ENCODE assay signal across 17 mouse cellular contexts in the genomic region with DNA sequence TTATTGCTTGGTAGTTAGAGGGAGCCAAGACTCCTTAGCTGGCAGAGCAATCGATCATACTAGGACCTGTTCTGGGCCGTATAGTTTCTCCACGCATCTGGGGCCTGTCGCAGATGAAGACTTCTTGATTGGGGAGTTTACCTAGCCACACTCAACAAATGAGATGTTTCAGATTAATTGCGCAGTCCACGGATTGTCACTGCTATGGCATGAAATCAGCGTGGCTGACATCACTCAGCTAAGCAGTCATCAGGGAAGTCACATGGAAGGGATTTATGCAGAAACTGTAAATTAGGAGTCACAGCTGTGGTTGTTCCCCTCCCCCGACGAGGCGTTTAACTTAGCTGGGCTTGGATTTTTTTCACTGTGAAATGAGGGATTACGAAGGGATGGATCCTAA.
DNase-seq lines count a peak whose midpoint lies in the region; ATAC-seq and TF ChIP-seq lines count a peak whose summit lies in the region.
"Had no signal": no experiment of that assay in that cellular context is flagged by ENCODE, and none has a peak within 500 bp of the region (broad histone marks: within the 10 kb centered on the region; RNA-seq: fewer than 3 reads in every experiment).

No protein-coding gene starts in this region.

- no peaks in the 10 kb centered on the region for H3K27me3 ChIP-seq in limb, embryonic 14.5 days (ENCODE audit: control insufficient read depth, insufficient read depth, low read length)
- H3K27me3 ChIP-seq in limb, embryonic 10.5 days (ENCODE audit: low read depth, poor library complexity, severe bottlenecking): no peaks in the 10 kb centered on the region
- no peaks in the 10 kb centered on the region for H3K27me3 ChIP-seq in forebrain, postnatal 0 days (ENCODE audit: insufficient read depth, low read length)
- no peaks in the 10 kb centered on the region for H3K27me3 ChIP-seq in midbrain, embryonic 15.5 days (replicated peaks)
- H3K27me3 ChIP-seq in heart, embryonic 12.5 days (replicated peaks): no peaks in the 10 kb centered on the region
- H3K27me3 ChIP-seq: liver, embryonic 12.5 days had no signal

- H3K36me3 ChIP-seq in limb, embryonic 14.5 days (ENCODE audit: control insufficient read depth, insufficient read depth, low read length): no peaks in the 10 kb centered on the region
- no peaks in the 10 kb centered on the region for H3K36me3 ChIP-seq in limb, embryonic 10.5 days
- no peaks in the 10 kb centered on the region for H3K36me3 ChIP-seq in forebrain, postnatal 0 days (ENCODE audit: insufficient read depth)
- H3K36me3 ChIP-seq in midbrain, embryonic 15.5 days (replicated peaks): no peaks in the 10 kb centered on the region
- H3K36me3 ChIP-seq in heart, embryonic 12.5 days: no peaks in the 10 kb centered on the region
- H3K36me3 ChIP-seq: G1E; liver, embryonic 12.5 days had no signal

- no peak overlapping the region for H3K4me2 ChIP-seq in limb, embryonic 14.5 days (replicated peaks; ENCODE audit: low read depth, low read length, severe bottlenecking)
- no peak overlapping the region for H3K4me2 ChIP-seq in forebrain, postnatal 0 days (ENCODE audit: low read depth)
- H3K4me2 ChIP-seq in midbrain, embryonic 15.5 days: no peak overlapping the region
- H3K4me2 ChIP-seq in heart, embryonic 12.5 days: no peak overlapping the region
- H3K4me2 ChIP-seq: liver, embryonic 12.5 days had no signal

- H3K4me3 ChIP-seq in limb, embryonic 14.5 days (replicated peaks; ENCODE audit: low read length): no peak overlapping the region
- H3K4me3 ChIP-seq in limb, embryonic 10.5 days: no peak overlapping the region
- H3K4me3 ChIP-seq in forebrain, postnatal 0 days (ENCODE audit: low read depth, low read length): no peak overlapping the region
- H3K4me3 ChIP-seq in midbrain, embryonic 15.5 days: no peak overlapping the region
- H3K4me3 ChIP-seq in heart, embryonic 12.5 days: no peak overlapping the region
- H3K4me3 ChIP-seq: liver, embryonic 12.5 days had no signal

- H3K4me1 ChIP-seq in limb, embryonic 14.5 days (ENCODE audit: control insufficient read depth, insufficient read depth, low read length): no peaks in the 10 kb centered on the region; the same call in 1 of the 2 replicates
- H3K4me1 ChIP-seq in limb, embryonic 10.5 days: peaks cover 42% of the 10 kb centered on the region
- peaks cover 4% of the 10 kb centered on the region for H3K4me1 ChIP-seq in forebrain, postnatal 0 days (ENCODE audit: insufficient read depth)
- peaks cover 6% of the 10 kb centered on the region for H3K4me1 ChIP-seq in midbrain, embryonic 15.5 days
- peaks cover 10% of the 10 kb centered on the region; the same call in 1 of the 2 replicates for H3K4me1 ChIP-seq in heart, embryonic 12.5 days (replicated peaks)
- H3K4me1 ChIP-seq: liver, embryonic 12.5 days had no signal

- no peak overlapping the region for H3K9ac ChIP-seq in limb, embryonic 14.5 days (ENCODE audit: low read depth, low read length, severe bottlenecking)
- no peak overlapping the region for H3K9ac ChIP-seq in forebrain, postnatal 0 days
- H3K9ac ChIP-seq in midbrain, embryonic 15.5 days: no peak overlapping the region
- no peak overlapping the region for H3K9ac ChIP-seq in heart, embryonic 12.5 days
- H3K9ac ChIP-seq: liver, embryonic 12.5 days had no signal

- no peak for ATAC-seq in limb, embryonic 14.5 days (ENCODE audit: low FRiP score, low read depth)
- ATAC-seq in forebrain, postnatal 0 days: peak; percentile 81
- 0 out of 2 replicates have a peak, but pooled peaks have one; percentile 51 for ATAC-seq in midbrain, embryonic 15.5 days (replicated peaks)
- no peak for ATAC-seq in heart, embryonic 12.5 days (ENCODE audit: insufficient number of reproducible peaks, low FRiP score)
- ATAC-seq: liver, embryonic 12.5 days; lung, postnatal 0 days had no signal

- no peak for TF ChIP-seq POLR2A in limb, embryonic 14.5 days (IDR thresholded peaks at IDR 0.05; ENCODE audit: borderline replicate concordance, extremely low read depth, insufficient read depth, insufficient read length)

- WGBS in limb, embryonic 14.5 days: 58% methylated on average over 11 of the region's 11 CpGs
- WGBS in limb, embryonic 10.5 days: 82% methylated on average over 11 of the region's 11 CpGs
- WGBS in forebrain, postnatal 0 days: 54% methylated on average over 11 of the region's 11 CpGs
- WGBS in midbrain, embryonic 15.5 days: 50% methylated on average over 11 of the region's 11 CpGs
- WGBS in heart, embryonic 12.5 days: 88% methylated on average over 11 of the region's 11 CpGs

- no peak overlapping the region for H3K27ac ChIP-seq in limb, embryonic 14.5 days (replicated peaks; ENCODE audit: low read depth, low read length)
- H3K27ac ChIP-seq in limb, embryonic 10.5 days: no peak overlapping the region
- no peak overlapping the region for H3K27ac ChIP-seq in forebrain, postnatal 0 days (ENCODE audit: low read depth, low read length)
- no peak overlapping the region for H3K27ac ChIP-seq in midbrain, embryonic 15.5 days
- H3K27ac ChIP-seq in heart, embryonic 12.5 days (ENCODE audit: poor library complexity, severe bottlenecking): no peak overlapping the region
- H3K27ac ChIP-seq: liver, embryonic 12.5 days had no signal

- TF ChIP-seq CTCF in forebrain, postnatal 0 days (IDR thresholded peaks at IDR 0.05; ENCODE audit: low read depth): no peak

- peak; percentile 35 for DNase-seq in limb, embryonic 14.5 days (ENCODE audit: low spot score)
- no peak for DNase-seq in limb, embryonic 10.5 days (ENCODE audit: low spot score)
- DNase-seq in brain, embryonic 18.5 days (ENCODE audit: low read depth, low spot score): peak; percentile 22
- peak; percentile 60 for DNase-seq in forebrain, postnatal 0 days
- DNase-seq in layer of hippocampus, postnatal 10 days (ENCODE audit: low spot score in 2 of 2): no peak
- no peak for DNase-seq in ovary, postnatal 10 days (ENCODE audit: low spot score)
- DNase-seq: adrenal gland, adult 8-10 months; cerebellum, postnatal 10 days; heart, postnatal 4 days; kidney, adult 18-20 months; right cerebral cortex, postnatal 14 days; thymus, adult 18-20 months had no signal

- H3K9me3 ChIP-seq in limb, embryonic 14.5 days (ENCODE audit: control insufficient read depth, low read length): no peaks in the 10 kb centered on the region
- H3K9me3 ChIP-seq in limb, embryonic 10.5 days (replicated peaks): no peaks in the 10 kb centered on the region
- H3K9me3 ChIP-seq in forebrain, postnatal 0 days (ENCODE audit: low read length): no peaks in the 10 kb centered on the region
- no peaks in the 10 kb centered on the region for H3K9me3 ChIP-seq in midbrain, embryonic 15.5 days
- H3K9me3 ChIP-seq in heart, embryonic 12.5 days (replicated peaks): no peaks in the 10 kb centered on the region
- H3K9me3 ChIP-seq: liver, embryonic 12.5 days had no signal

Comparison
In these comparisons a context has a peak if more than half of its experiments do, and no peak if none do; other contexts are left out.
1. DNase-seq: peak in limb, embryonic 14.5 days (single experiment), brain, embryonic 18.5 days (single experiment) and forebrain, postnatal 0 days (single experiment); none in limb, embryonic 10.5 days (single experiment), layer of hippocampus, postnatal 10 days (0 of 2) and ovary, postnatal 10 days (single experiment).
2. ATAC-seq: peak in forebrain, postnatal 0 days (single experiment) and midbrain, embryonic 15.5 days (single experiment); none in limb, embryonic 14.5 days (single experiment) and heart, embryonic 12.5 days (single experiment).